Mouse (Mus musculus) urinary bladder, postnatal 25 days (tissue): Measurements from ENCODE around the gene Tm9sf1.

ENCODE experiments used
- DNase-seq: peaks from one replicate; pipeline ENCODE4 v3.0.0; 2022; ENCODE audit warnings: low spot score

Tm9sf1 gene

GRCm38 (mm10) chr14:55643060-55643907 is at the start of gene Tm9sf1:
Tm9sf1 (minus strand) TSS chr14:55643806.
- DNase-seq = peak; percentile 84

DNA sequence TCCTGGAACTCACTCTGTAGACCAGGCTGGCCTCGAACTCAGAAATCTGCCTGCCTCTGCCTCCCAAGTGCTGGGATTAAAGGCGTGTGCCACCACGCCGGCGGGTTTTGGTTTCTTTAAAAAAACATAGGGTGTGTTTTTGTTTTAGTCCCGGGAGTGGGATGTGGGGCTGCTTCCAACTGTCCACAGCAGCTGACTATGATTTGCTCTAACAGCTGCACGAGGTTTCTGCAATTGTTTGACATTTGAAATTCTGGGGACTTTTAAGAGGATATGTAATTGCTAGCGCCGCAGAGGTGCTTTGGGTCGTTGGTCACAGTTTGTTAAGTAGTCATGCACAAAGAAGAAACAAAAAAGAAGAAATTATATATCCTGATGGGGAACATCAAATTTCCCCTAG is 45.8 kb upstream of the Tm9sf1 start:
- no peak for DNase-seq

DNA sequence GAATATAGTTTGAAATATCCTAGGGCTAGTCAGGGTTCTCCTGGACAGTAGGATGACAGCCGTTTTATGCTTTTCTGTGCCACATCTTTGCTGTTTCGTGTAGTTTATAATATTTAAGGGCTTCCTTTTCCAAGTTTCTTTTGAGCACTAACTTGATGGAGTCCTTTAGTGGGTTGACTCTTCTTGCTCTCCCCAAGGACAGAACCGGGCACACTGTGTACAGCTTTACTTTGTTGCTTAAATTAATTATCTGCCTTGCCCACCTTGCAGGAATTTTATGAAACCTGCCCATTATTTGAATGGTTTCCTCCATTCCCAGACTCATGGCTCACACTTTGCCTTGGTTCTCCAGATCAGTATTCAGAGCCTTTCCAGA is 38.5 kb upstream of the Tm9sf1 start:
- no peak for DNase-seq

DNA sequence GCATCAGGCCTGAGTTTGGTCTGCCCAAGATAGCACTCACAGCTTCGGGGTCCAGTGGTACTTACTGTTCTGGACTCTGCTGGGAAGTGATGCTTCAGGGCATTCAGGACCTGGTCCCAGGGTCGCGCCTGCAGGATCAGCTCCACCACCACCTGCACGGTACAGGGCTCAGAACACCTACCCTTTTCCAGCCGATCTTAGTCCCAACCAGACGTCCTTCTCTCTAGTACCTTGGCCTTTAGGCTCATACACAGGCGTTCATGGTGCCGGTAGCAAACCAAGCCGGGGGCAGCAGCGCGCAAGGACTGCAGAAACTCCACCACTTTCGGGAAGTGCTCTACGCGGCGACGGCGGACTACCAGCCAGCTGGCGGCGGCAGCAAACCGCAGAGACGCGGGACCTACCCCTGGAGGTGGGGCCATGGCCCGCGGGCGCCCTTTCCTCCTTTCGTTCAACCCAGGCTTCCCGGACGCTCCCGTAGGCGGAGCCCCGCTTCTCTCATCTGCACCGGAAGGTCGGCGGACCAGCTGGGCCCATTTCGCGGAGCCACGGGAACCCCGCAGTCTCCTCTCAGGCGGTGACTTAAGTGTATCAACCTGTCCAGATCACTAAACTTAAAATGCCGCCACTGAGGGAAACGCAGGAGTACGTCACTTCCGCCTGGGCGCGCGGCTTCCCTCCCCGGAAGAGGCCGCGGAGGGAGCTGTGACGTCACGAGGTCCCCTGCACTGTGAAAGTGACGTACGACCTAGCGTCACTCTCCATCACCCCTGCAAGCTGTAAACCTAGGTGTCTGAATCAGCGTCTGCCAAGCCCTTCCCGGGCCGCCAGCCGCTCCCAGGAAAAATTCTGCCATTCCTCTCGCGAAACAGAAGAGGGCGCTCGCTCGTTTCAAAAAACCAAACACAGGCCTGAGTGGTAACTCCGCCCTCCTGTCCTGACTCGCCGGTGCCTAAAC is 37.8 kb upstream of the Tm9sf1 start, which contains the start of gene Tinf2:
Gene Tinf2, minus strand, starts transcription at position 661 of the 958 bp plus-strand sequence.
- DNase-seq = peak; percentile 93

- no peak for DNase-seq
Observed at GRCm38 (mm10) chr14:55677615-55678014, 34.0 kb upstream of the Tm9sf1 start.

DNA sequence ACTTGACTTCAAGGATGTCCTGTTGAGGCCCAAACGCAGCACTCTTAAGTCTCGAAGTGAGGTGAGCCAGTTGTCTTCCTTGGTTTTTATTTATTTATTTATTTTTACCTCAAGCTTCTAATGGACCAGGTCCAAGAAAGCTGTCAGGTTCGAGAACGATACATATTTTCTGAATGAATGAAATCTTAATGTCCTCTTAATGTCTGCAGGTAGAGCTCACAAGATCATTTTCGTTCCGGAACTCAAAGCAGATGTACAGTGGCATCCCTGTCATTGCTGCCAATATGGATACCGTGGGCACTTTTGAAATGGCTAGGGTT is 29.1 kb upstream of the Tm9sf1 start:
- no peak for DNase-seq

DNA sequence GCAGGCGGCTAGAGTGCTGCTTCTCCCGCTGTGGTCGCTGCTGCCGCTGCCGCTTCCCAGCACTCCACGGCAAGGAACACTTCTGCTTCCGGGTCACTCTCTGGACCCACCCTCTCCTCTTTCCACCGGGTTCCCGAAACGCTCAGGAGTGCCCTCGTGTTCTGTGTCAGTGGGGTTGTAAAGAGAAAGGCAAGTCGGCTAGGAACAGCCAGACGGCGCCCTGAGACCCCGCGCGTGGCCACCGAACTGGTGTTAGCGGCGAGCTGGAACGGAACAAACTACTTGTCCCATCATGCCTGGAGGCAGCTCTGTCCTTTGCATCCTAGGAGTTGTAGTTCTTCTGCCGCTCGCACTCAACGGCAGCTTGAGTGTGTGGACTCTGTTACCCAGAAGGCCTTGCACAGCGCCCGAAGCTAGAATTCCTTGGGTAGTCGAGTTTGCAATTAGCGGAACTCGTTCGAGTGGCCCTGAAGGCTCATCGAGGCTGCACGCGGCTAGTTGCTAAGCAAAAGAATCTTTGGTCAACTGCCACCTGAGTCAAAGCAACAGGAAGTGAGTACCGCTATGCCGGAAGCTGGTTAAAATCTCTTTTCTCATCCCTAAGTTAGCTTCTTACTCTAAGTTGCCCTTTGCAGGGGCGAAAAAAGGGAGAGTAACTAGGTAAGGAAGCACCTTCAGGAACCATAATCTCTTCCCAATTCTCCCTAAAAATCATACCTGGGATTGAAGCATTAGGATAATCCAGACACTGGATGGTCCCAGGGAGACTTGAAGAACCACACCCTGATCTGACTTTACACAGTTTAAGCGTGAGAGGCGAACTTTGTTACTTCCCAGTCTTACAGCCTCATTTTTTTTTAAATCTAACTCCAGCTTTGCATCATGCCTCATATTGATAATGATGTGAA is 28.5 kb upstream of the Tm9sf1 start, which contains the start of the genes Gmpr2 and Nedd8:
Gene Gmpr2, plus strand, starts transcription at position 109 of the 908 bp plus-strand sequence.
Gene Nedd8, minus strand, starts transcription at position 292 of the 908 bp plus-strand sequence.
- DNase-seq = peak; percentile 70

DNA sequence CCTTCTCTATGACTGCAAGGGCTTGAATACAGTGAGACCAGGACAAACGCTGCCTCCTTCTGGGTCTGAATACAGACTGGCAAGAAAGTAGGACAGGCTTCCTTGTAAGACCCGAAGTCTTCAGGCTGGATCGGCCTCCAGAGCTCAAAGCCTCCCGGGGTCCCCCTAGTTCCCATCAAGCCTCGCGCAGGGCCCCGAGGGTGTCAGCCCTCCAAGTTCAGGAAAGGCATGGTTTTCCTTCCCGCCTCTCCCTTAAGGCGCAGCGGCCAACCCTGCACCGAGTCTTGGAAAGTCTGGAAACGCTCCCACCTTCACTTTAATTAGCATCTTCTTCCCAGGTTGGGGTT is 27.9 kb upstream of the Tm9sf1 start:
- DNase-seq = no peak

DNA sequence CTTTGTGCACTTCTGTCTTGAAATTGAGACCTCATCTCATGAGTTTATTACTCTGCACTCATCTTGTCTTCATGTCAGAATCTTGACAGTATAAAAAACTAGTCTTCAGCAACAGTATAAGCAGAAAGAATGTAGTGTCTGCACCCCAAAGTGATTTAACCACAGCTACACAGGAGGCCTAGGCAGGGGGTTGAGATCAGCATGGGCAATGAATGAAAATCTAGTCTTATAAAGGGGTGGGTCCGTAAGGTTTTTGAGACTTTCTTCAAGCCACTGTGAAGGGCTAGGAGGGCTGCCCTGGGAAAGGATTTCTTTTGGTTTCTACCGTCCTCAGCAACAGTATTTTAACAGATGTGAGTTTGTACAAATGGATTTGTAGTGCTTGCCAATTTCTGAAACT is 17.0 kb upstream of the Tm9sf1 start:
- DNase-seq = no peak

- peak; percentile 69 for DNase-seq
Observed at GRCm38 (mm10) chr14:55659960-55660573, 16.5 kb upstream of the Tm9sf1 start, which contains the start of gene Mdp1. Mdp1 (minus strand) TSS chr14:55660508.

GRCm38 (mm10) chr14:55658011-55658410 is 14.4 kb upstream of the Tm9sf1 start:
- DNase-seq = no peak

DNA sequence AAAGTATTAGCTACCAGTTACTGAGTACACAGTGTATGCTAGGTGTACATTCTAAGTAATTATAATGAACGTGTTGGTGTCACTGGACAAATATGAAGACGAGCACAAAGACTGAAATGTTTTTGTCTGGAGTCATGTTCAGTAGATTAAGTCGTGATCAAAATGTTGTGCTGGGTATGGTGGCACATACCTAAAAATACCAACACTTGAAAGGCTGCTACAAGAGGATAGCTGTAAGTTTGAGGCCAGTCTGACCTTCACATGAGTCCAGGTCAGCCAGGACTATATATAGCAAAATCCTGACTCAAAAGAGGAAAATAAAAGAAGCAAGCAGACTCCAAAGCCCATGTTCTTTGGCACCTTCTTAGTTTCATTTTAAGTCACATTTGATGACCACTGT is 13.3 kb upstream of the Tm9sf1 start:
- no peak for DNase-seq

DNA sequence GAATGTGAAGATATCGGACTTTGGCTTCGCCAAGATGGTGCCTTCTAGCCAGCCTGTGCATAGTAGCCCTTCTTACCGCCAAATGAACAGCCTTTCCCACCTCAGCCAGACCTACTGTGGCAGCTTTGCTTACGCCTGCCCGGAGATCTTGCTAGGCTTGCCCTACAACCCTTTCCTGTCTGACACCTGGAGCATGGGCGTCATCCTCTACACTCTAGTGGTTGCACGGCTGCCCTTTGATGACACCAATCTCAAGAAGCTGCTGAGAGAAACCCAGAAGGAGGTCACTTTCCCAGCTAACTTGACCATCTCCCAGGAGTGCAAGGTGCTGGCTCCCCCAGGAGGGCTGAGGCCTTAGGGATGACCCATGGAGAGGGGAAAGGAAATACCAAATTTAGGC is 7.9 kb upstream of the Tm9sf1 start:
- DNase-seq = no peak

DNA sequence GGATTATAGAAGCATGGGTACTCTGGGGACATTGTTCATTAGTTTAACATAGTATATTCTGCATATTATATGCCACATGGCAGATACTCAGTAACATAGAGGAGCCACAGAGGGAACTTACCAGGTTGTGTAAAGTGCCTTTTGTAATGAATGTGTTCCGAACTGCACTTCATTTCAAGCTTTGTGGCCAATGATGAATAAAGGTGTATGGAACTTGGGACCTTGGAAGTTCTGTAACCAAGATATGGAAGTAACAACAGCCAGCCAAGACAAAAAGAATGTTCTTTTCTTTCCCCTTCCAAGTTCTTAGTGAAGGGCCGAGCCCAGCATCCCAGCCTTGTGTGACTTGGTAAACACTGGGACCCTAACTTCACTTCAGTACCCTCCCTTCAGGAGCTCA is 6.3 kb upstream of the Tm9sf1 start, which contains the start of gene Tssk4:
Gene Tssk4, plus strand, starts transcription at position 301 of the 400 bp plus-strand sequence.
- no peak for DNase-seq

DNA sequence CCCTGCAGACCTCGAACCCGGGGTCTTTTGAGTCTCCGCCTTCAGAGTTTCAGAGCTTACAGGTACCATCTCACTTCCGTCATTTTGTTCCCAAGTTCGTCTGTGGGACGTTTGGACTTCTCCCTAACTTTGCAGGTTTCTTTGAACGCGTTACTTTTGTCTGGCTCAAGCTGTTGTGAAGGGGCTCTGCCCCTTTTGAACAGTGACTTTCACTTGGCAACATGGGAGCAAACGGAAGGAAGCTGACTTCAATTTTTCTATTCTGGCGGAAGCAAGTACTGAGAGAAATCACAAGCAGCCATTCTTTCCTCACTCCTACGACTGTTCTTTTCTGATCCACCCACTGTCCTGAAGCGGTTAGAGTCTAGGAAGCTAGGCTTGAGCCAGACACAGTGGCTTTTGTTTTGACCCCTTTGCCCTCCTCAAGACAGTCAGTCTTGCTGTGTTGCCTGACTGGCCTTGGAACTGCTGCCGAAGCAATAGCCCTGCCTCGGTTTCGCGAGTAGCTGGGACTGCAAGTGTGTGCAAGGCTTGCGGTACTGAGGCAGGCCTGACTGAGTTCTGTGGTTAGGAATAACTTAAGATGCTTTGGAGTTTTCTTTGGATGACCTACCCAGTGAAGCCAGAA is 769 bp upstream of the Tm9sf1 start:
- DNase-seq = no peak

DNA sequence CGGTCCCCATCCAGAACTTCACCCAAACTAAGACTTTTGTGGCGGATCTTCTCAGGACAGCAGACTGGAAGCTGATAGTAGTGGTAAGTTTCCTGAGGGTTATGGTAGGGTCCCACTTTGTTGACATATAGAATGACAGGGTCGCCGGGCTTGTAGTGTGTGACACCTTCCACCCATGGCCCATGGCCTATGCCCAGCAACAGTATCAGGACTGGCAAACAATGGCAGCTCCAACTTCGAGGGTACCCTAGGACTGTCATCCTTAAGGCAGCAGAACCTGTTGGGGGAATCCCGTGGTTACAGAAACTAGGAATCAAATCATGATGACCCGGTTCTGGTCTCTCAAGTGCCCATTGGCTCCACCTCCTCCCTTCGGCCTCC is 937 bp downstream of the Tm9sf1 start:
- DNase-seq = no peak

DNA sequence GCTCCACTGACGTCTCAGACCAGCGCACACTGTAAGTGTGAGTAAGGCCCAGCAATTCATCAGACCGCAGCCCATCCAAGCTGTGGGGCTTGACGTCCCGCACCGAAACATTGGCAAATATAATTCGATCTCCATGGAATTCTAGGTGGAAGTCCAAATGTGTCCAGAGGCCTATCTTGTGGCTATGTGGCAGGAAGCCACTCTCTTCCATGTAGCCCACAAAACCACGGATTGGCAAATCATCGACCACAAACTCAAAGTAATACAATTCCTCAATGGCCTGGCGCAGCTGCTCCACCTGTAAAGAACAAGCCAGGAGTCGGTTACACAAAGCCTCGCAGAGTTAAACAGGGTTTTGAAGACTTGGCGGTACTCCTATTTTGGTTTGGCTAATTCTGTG is 2.3 kb downstream of the Tm9sf1 start:
- no peak for DNase-seq

DNA sequence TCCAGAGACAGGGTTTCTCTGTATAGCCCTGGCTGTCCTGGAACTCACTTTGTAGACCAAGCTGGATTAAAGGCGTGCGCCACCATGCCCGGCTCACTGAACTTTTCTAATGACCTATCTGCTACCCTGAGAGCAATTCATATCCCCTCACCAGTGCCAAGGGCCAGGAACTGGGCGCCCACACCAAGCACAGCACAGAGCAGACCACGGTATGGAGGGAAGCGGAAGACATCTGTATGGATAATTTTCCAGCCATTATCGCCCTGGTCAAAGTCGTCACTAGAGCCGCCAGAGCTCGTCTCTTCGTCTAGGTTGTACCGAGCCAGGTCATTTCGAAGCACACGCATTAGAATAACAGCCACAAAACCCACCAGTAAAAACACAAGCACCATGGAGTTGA is 2.8 kb downstream of the Tm9sf1 start:
- no peak for DNase-seq

- DNase-seq = no peak
Observed at GRCm38 (mm10) chr14:55637795-55638194, 5.8 kb downstream of the Tm9sf1 start, which contains the start of gene Gm49378. Gm49378 (minus strand) TSS chr14:55637895.

GRCm38 (mm10) chr14:55635523-55636007 is 8.0 kb downstream of the Tm9sf1 start, which contains the start of gene Ipo4:
Ipo4 (minus strand) TSS chr14:55635957.
- DNase-seq = peak; percentile 78
